Mouse (Mus musculus) MEL (cell line): ENCODE measurements around the gene Ly6g5b. TPM values are rescaled to one million over a fixed set of nuclear protein-coding genes. Genes with fewer than 3 reads are reported as not detected.
A peak's percentile ranks its signal among the peaks of the same experiment; 100 is the strongest.

ENCODE experiments used
- DNase-seq: peaks from one replicate; pipeline ENCODE4 v3.0.0; 2011; ENCODE audit warnings: low read depth, low spot score
- H3K27ac ChIP-seq: 2 replicates; pipeline ENCODE4 v1.5.1; 2012; ENCODE audit warnings: low read depth, mild to moderate bottlenecking, control low read depth, low read length, moderate library complexity; ENCODE audit not compliant: control insufficient read depth
- H3K27me3 ChIP-seq, 2 experiments: fragments of 150-350 bp in 1 of 2; sonication (generic) in 1 of 2; 2 replicates each; pipeline ENCODE4 v1.6.1; 2012; ENCODE audit warnings: low read length in 2 of 2, mild to moderate bottlenecking in 2 of 2, improper control_type of control experiment in 1 of 2, moderate library complexity in 1 of 2; ENCODE audit not compliant: insufficient read depth in 2 of 2, control insufficient read depth in 1 of 2
- H3K36me3 ChIP-seq, 2 experiments: 2 replicates each; pipeline ENCODE4 v1.6.1; 2012 to 2014; ENCODE audit warnings: low read length in 2 of 2, improper control_type of control experiment in 1 of 2, inconsistent platforms in 1 of 2, mild to moderate bottlenecking in 1 of 2; ENCODE audit not compliant: insufficient read depth in 2 of 2, control insufficient read depth in 1 of 2
- H3K4me1 ChIP-seq, 2 experiments: fragments of 150-350 bp in 1 of 2; sonication (generic) in 1 of 2; 2 replicates each; pipeline ENCODE4 v1.6.1; 2012; ENCODE audit warnings: low read length in 2 of 2, improper control_type of control experiment in 1 of 2, mild to moderate bottlenecking in 1 of 2; ENCODE audit not compliant: insufficient read depth in 2 of 2, control insufficient read depth in 1 of 2
- H3K4me3 ChIP-seq, 2 experiments: fragments of 150-350 bp in 1 of 2; sonication (generic) in 1 of 2; 2 replicates each; pipeline ENCODE4 v1.5.1; 2012; ENCODE audit warnings: low read depth in 2 of 2, low read length in 2 of 2, mild to moderate bottlenecking in 2 of 2, moderate library complexity in 2 of 2, control low read depth in 1 of 2, improper control_type of control experiment in 1 of 2; ENCODE audit not compliant: control insufficient read depth in 1 of 2, insufficient read depth in 1 of 2
- H3K79me2 ChIP-seq: 2 replicates; pipeline ENCODE4 v1.6.1; 2012; ENCODE audit warnings: mild to moderate bottlenecking, low read length, moderate library complexity; ENCODE audit not compliant: control insufficient read depth, poor library complexity, insufficient read depth
- H3K9ac ChIP-seq: 2 replicates; pipeline ENCODE4 v1.6.1; 2012; ENCODE audit warnings: low read depth, mild to moderate bottlenecking, control low read depth, low read length, moderate library complexity; ENCODE audit not compliant: control insufficient read depth, poor library complexity, severe bottlenecking
- H3K9me3 ChIP-seq: fragments of 150-350 bp; sonication (generic); replicated peaks from 2 replicates; pipeline ENCODE4 v1.6.1; 2012; ENCODE audit warnings: mild to moderate bottlenecking, low read length, improper control_type of control experiment, moderate library complexity; ENCODE audit not compliant: insufficient read depth
- BHLHE40 ChIP-seq: IDR thresholded peaks from 2 replicates; pipeline ENCODE4 v1.6.1; 2012; ENCODE audit warnings: low read depth, mild to moderate bottlenecking, inconsistent platforms, low read length, improper control_type of control experiment, borderline replicate concordance
- E2F4 ChIP-seq: IDR thresholded peaks from 2 replicates; pipeline ENCODE4 v1.6.1; 2011; ENCODE audit warnings: low read depth, low read length, improper control_type of control experiment, borderline replicate concordance
- EP300 ChIP-seq, 2 experiments: IDR thresholded peaks; 2 replicates each; pipeline ENCODE4 v1.6.1; 2011; ENCODE audit warnings: improper control_type of control experiment in 2 of 2, low read length in 2 of 2, low read depth in 1 of 2, mild to moderate bottlenecking in 1 of 2
- ETS1 ChIP-seq: IDR thresholded peaks from 2 replicates; pipeline ENCODE4 v1.6.1; 2012; ENCODE audit warnings: low read depth, mild to moderate bottlenecking, inconsistent platforms, low read length, improper control_type of control experiment, moderate library complexity
- GATA1 ChIP-seq: IDR thresholded peaks from 2 replicates; pipeline ENCODE4 v1.6.1; 2011; ENCODE audit warnings: low read depth, low read length, improper control_type of control experiment
- JUND ChIP-seq: IDR thresholded peaks from 2 replicates; pipeline ENCODE4 v1.6.1; 2011; ENCODE audit warnings: low read depth, mild to moderate bottlenecking, improper control_type of control experiment, low read length
- MAFK ChIP-seq: IDR thresholded peaks from 2 replicates; pipeline ENCODE4 v1.6.1; 2011; ENCODE audit warnings: low read depth, mild to moderate bottlenecking, low read length, improper control_type of control experiment, borderline replicate concordance
- MAX ChIP-seq: IDR thresholded peaks from 2 replicates; pipeline ENCODE4 v1.6.1; 2011; ENCODE audit warnings: low read length, improper control_type of control experiment
- MYB ChIP-seq: IDR thresholded peaks from 2 replicates; pipeline ENCODE4 v1.6.1; 2011; ENCODE audit warnings: mild to moderate bottlenecking, low read depth, low read length, improper control_type of control experiment
- MYC ChIP-seq: IDR thresholded peaks from 2 replicates; pipeline ENCODE4 v1.6.1; 2011; ENCODE audit warnings: low read depth, mild to moderate bottlenecking, low read length, improper control_type of control experiment, moderate library complexity
- POLR2A ChIP-seq, 2 experiments: IDR thresholded peaks; 2 replicates each; pipeline ENCODE4 v1.6.1; 2011 to 2012; ENCODE audit warnings: low read length in 2 of 2, mild to moderate bottlenecking in 2 of 2, control low read depth in 1 of 2, improper control_type of control experiment in 1 of 2, low read depth in 1 of 2, moderate library complexity in 1 of 2; ENCODE audit not compliant: control insufficient read depth in 1 of 2, insufficient read depth in 1 of 2, poor library complexity in 1 of 2
- RAD21 ChIP-seq: IDR thresholded peaks from 2 replicates; pipeline ENCODE4 v1.6.1; 2011; ENCODE audit warnings: mild to moderate bottlenecking, low read depth, low read length, improper control_type of control experiment
- RCOR1 ChIP-seq: IDR thresholded peaks from 2 replicates; pipeline ENCODE4 v1.6.1; 2012; ENCODE audit warnings: low read depth, mild to moderate bottlenecking, inconsistent platforms, low read length, improper control_type of control experiment
- SIN3A ChIP-seq: IDR thresholded peaks from 2 replicates; pipeline ENCODE4 v1.6.1; 2012; ENCODE audit warnings: low read length, improper control_type of control experiment, inconsistent platforms
- TAL1 ChIP-seq: IDR thresholded peaks from 2 replicates; pipeline ENCODE4 v1.6.1; 2012; ENCODE audit warnings: mild to moderate bottlenecking, inconsistent platforms, low read length, moderate library complexity, mixed read lengths
- TBP ChIP-seq: IDR thresholded peaks from 2 replicates; pipeline ENCODE4 v1.8.0; 2011; ENCODE audit warnings: low read depth, low read length, improper control_type of control experiment
- TCF12 ChIP-seq: IDR thresholded peaks from 2 replicates; pipeline ENCODE4 v1.6.1; 2014; ENCODE audit warnings: low read depth, mild to moderate bottlenecking, inconsistent platforms, low read length, improper control_type of control experiment, moderate library complexity
- USF1 ChIP-seq: IDR thresholded peaks from 2 replicates; pipeline ENCODE4 v1.6.1; 2014; ENCODE audit warnings: low read depth, mild to moderate bottlenecking, inconsistent platforms, low read length, improper control_type of control experiment, moderate library complexity
- ZKSCAN1 ChIP-seq: IDR thresholded peaks from 2 replicates; pipeline ENCODE4 v1.6.1; 2012; ENCODE audit warnings: low read depth, mild to moderate bottlenecking, inconsistent platforms, low read length, improper control_type of control experiment, moderate library complexity
- ZNF384 ChIP-seq: IDR thresholded peaks from 2 replicates; pipeline ENCODE4 v1.6.1; 2012; ENCODE audit warnings: low read depth, mild to moderate bottlenecking, inconsistent platforms, low read length, improper control_type of control experiment
- polyA plus RNA-seq, 2 experiments: library from polyadenylated mRNA; stranded (reverse) in 1 of 2; unstranded in 1 of 2; fragments of >175 nt in 1 of 2; fragments of >200 nt in 1 of 2; gene quantifications; 2 replicates each; pipeline versions ENCODE4 v1.2.1 to v1.2.4; 2012; ENCODE audit warnings: low replicate concordance in 2 of 2, low read depth in 1 of 2; ENCODE audit not compliant: insufficient read length in 2 of 2, insufficient read depth in 1 of 2, missing spikeins in 1 of 2
- total RNA-seq: library from RNA; depleted of rRNA; stranded (reverse); fragments of 300-350 nt; gene quantifications from 2 replicates; pipeline ENCODE4 v1.2.3, GENCODE M21; 2012

Ly6g5b gene
- total and polyA plus RNA-seq, 3 experiments = 0.65 to 1.4 TPM; not detected in 1

DNA sequence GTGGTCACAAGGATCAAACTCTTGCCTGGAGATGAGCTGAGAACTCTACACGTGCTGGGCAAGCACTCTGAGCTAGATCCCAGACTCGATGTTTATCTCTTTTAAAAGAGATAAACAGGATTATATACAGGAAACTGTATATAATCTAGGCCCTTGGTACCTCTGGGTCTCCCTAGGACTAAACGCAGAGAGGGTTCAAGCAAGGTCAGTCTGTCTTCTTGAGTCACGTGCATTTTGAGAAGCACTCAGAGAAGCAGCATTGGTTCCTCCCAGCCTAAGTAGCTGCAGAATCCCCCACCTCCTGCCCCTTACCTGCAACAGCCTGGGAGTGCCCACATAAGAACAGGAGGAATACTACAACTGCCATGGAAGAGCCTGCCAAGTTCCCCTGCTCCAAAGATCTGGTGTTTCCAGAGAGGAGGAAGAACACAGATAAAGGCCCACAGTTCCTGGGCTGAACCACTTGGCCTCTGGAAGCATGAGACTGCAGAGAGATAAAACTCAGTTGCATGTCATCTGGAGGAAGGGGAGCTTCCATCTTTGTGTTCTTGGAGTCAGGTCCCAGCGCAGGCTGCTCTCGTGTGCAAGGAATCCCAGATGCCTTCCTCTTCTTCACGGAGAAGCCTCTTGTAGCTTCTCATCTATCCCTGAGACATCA is 29.9 kb downstream of the Ly6g5b start, which contains the start of gene Ly6g6f:
Ly6g6f (minus strand) TSS at position 403 of the 658 bp plus-strand sequence.
- Histone ChIP-seq H3K36me3 (peaks cover 0 to 36% of the 10 kb centered on the region in 2 experiments; a peak in 2 of 4 replicates), H3K79me2 (peaks cover 10% of the 10 kb centered on the region), H3K9ac (no peak within 1 kb of the TSS)
- TF ChIP-seq ZKSCAN1 (no peak), SIN3A (0 out of 2 replicates have a peak, but pooled peaks have one; percentile 20), EP300 (IDR thresholded peaks at IDR 0.05; ENCODE audit: low read depth in 1 of 2, low read length in 2 of 2) (peak; percentile 44 to 50; a peak in 2 of 4 replicates), E2F4 (no peak), ETS1 (0 out of 2 replicates have a peak, but pooled peaks have one; percentile 19), MYB (no peak), MAFK (no peak), TBP (no peak), TAL1 (peak; percentile 15; the same call in 1 of the 2 replicates), RCOR1 (peak; percentile 42; the same call in 1 of the 2 replicates), MAX (peak; percentile 59; the same call in 1 of the 2 replicates), USF1 (peak; percentile 63), GATA1 (peak; percentile 51; the same call in 1 of the 2 replicates), MYC (peak; percentile 75; the same call in 1 of the 2 replicates), BHLHE40 (peak; percentile 85), JUND (no peak)
- TF ChIP-seq, all 39 proteins: peak for 10
- H3K4me3 ChIP-seq = no peak within 1 kb of the TSS
- H3K27ac ChIP-seq = peak within 1 kb of the TSS; percentile 17; the same call in 1 of the 2 replicates
- no peaks in the 10 kb centered on the region for H3K9me3 ChIP-seq
- peaks cover 15 to 53% of the 10 kb centered on the region in 2 experiments for H3K4me1 ChIP-seq
- H3K27me3 ChIP-seq = no peaks in the 10 kb centered on the region
- DNase-seq = peak; percentile 32

DNA sequence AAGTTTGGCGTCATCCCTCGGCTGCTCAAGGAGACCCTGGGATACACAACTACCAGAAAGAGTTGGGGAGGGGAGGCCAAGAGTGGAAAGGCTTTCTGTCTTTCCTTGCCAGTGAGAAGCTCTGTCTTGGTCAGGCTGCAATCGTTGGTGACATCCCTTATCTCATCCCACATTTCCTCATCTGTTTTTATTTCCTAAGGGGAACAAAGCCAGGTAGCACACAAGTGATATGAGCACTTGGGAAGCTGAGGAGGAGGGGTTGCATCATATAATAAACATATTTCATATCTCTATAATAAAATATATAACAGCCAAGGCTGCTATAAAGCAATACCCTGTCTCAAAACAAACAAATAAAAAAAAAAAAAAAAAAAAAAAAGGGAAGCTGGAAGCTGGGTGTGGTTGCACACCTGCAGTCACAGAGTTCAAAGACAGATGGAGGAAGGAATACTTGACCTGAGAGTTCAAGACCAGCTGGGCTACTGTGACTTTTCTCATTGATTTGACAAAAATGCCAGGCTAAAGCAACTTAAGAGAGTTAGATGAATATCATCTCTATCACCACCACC is 31.2 kb downstream of the Ly6g5b start:
- no peak for DNase-seq
- Histone ChIP-seq H3K4me1 (peaks cover 18 to 58% of the 10 kb centered on the region in 2 experiments), H3K27ac (peak overlapping the region; percentile 31), H3K4me3 (no peak overlapping the region), H3K9ac (no peak overlapping the region), H3K27me3 (no peaks in the 10 kb centered on the region), H3K36me3 (peaks cover 0 to 41% of the 10 kb centered on the region in 2 experiments; a peak in 2 of 4 replicates), H3K79me2 (no peaks in the 10 kb centered on the region)
- peak; percentile 63 for TF ChIP-seq GATA1
- peak; percentile 56 for TF ChIP-seq SIN3A
- TF ChIP-seq ZKSCAN1 = no peak
- peak; percentile 41; the same call in 1 of the 2 replicates for TF ChIP-seq TCF12
- TF ChIP-seq POLR2A (IDR thresholded peaks at IDR 0.05; ENCODE audit: control insufficient read depth in 1 of 2, insufficient read depth in 1 of 2, low read depth in 1 of 2, low read length in 2 of 2, poor library complexity in 1 of 2) = no peak
- peak; percentile 58 to 61 for TF ChIP-seq EP300 (IDR thresholded peaks at IDR 0.05; ENCODE audit: low read depth in 1 of 2, low read length in 2 of 2)
- peak; percentile 92 for TF ChIP-seq ZNF384
- 0 out of 2 replicates have a peak, but pooled peaks have one; percentile 50 for TF ChIP-seq ETS1
- TF ChIP-seq RCOR1 = 0 out of 2 replicates have a peak, but pooled peaks have one; percentile 9
- no peak for TF ChIP-seq RAD21
- TF ChIP-seq, all 39 proteins: peak for 7
- H3K9me3 ChIP-seq = no peaks in the 10 kb centered on the region
